Mouse (Mus musculus): ENCODE results near the gene Mab21l2. TPM values are rescaled to one million over a fixed set of nuclear protein-coding genes. Genes with fewer than 3 reads are reported as not detected.

The Mab21l2 gene
- total RNA-seq (2023; ENCODE audit: inconsistent age): 0.35 TPM in 1 of 4 replicates, not detected in the others

GRCm38 (mm10) chr3:86548091-86549015 lies at the start of gene Mab21l2:
Gene Mab21l2 (minus strand): TSS chr3:86548629.

